Mouse (Mus musculus): ENCODE measurements at regions not wholly inside any gene's neighbourhood (a gene's known extent, or its start where the extent isn't known, plus 50 kb on each side); places are given as distances from the start of the nearest gene placed in this dataset.

DNA sequence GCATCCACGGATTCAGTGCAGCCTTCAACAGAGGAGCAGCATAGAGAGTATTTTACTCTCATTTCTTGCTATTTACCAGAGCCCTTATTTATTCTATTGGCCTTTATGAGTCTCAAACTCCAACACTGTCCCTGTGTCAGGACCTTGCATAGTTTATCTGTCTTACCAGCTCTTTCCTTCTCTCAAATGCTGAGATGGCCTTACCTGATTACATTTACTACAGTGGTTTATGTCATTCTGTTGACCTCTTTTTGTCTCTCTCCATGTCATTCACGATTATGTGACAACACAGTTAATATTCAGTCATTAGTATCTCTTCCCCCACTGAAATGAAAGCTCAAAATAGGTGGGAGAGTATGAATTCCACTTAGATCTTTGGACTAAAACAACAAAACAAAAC, 535.7 kb upstream of the Kif18a start:
- no peaks in the 10 kb centered on the region for H3K27me3 ChIP-seq (ENCODE audit: control insufficient read depth, insufficient read depth, low read length)
- DNase-seq: no peak
- H3K27ac ChIP-seq: no peak overlapping the region
- no peak overlapping the region for H3K9ac ChIP-seq (ENCODE audit: low read depth, low read length)
- H3K4me3 ChIP-seq: no peak overlapping the region
- intact Hi-C loops (cut with DNase I): no loop called here
- TF ChIP-seq CTCF (IDR thresholded peaks at IDR 0.05): no peak
- TF ChIP-seq POLR2A (IDR thresholded peaks at IDR 0.05; ENCODE audit: insufficient read depth, low read depth, low read length): no peak
- no peak for TF ChIP-seq EP300 (IDR thresholded peaks at IDR 0.05; ENCODE audit: insufficient read depth, low read depth, low read length)
- H3K36me3 ChIP-seq (ENCODE audit: control insufficient read depth, insufficient read depth, low read length): no peaks in the 10 kb centered on the region
- H3K4me1 ChIP-seq (ENCODE audit: control insufficient read depth, insufficient read depth, low read length): no peaks in the 10 kb centered on the region
- no peaks in the 10 kb centered on the region for H3K79me2 ChIP-seq (replicated peaks; ENCODE audit: control insufficient read depth, insufficient read depth, low read length)
- WGBS: 51% methylated on average over 2 of the region's 2 CpGs

- no peak overlapping the region for H3K9ac ChIP-seq (ENCODE audit: low read depth, low read length)
- no peak overlapping the region for H3K27ac ChIP-seq
- H3K27me3 ChIP-seq (ENCODE audit: control insufficient read depth, insufficient read depth, low read length): no peaks in the 10 kb centered on the region
- H3K36me3 ChIP-seq (ENCODE audit: control insufficient read depth, insufficient read depth, low read length): no peaks in the 10 kb centered on the region
- intact Hi-C loops (cut with DNase I): no loop called here
- H3K4me1 ChIP-seq (ENCODE audit: control insufficient read depth, insufficient read depth, low read length): no peaks in the 10 kb centered on the region
- no peak for DNase-seq
- WGBS: 50% methylated on average over 3 of the region's 3 CpGs
- H3K4me3 ChIP-seq: no peak overlapping the region
- no peaks in the 10 kb centered on the region for H3K79me2 ChIP-seq (replicated peaks; ENCODE audit: control insufficient read depth, insufficient read depth, low read length)
- TF ChIP-seq CTCF (IDR thresholded peaks at IDR 0.05): no peak
- TF ChIP-seq EP300 (IDR thresholded peaks at IDR 0.05; ENCODE audit: insufficient read depth, low read depth, low read length): no peak
- no peak for TF ChIP-seq POLR2A (IDR thresholded peaks at IDR 0.05; ENCODE audit: insufficient read depth, low read depth, low read length)
Measured at GRCm38 (mm10) chr2:108753494-108754225, 526.9 kb upstream of the Kif18a start.

GRCm38 (mm10) chr2:108755821-108756220, 524.7 kb upstream of the Kif18a start:
- TF ChIP-seq CTCF (IDR thresholded peaks at IDR 0.05): no peak
- TF ChIP-seq POLR2A (IDR thresholded peaks at IDR 0.05; ENCODE audit: insufficient read depth, low read depth, low read length): no peak
- TF ChIP-seq EP300 (IDR thresholded peaks at IDR 0.05; ENCODE audit: insufficient read depth, low read depth, low read length): no peak
- no peaks in the 10 kb centered on the region for H3K36me3 ChIP-seq (ENCODE audit: control insufficient read depth, insufficient read depth, low read length)
- no peaks in the 10 kb centered on the region for H3K4me1 ChIP-seq (ENCODE audit: control insufficient read depth, insufficient read depth, low read length)
- no peak overlapping the region for H3K4me3 ChIP-seq
- intact Hi-C loops (cut with DNase I): no loop called here
- 68% methylated on average over 1 of the region's 1 CpGs for WGBS
- DNase-seq: no peak
- H3K9ac ChIP-seq (ENCODE audit: low read depth, low read length): no peak overlapping the region
- no peaks in the 10 kb centered on the region for H3K79me2 ChIP-seq (replicated peaks; ENCODE audit: control insufficient read depth, insufficient read depth, low read length)
- no peaks in the 10 kb centered on the region for H3K27me3 ChIP-seq (ENCODE audit: control insufficient read depth, insufficient read depth, low read length)
- H3K27ac ChIP-seq: no peak overlapping the region

GRCm38 (mm10) chr2:108756251-108756650, 524.3 kb upstream of the Kif18a start:
- DNase-seq: no peak
- H3K36me3 ChIP-seq (ENCODE audit: control insufficient read depth, insufficient read depth, low read length): no peaks in the 10 kb centered on the region
- no peaks in the 10 kb centered on the region for H3K4me1 ChIP-seq (ENCODE audit: control insufficient read depth, insufficient read depth, low read length)
- no peak overlapping the region for H3K9ac ChIP-seq (ENCODE audit: low read depth, low read length)
- TF ChIP-seq POLR2A (IDR thresholded peaks at IDR 0.05; ENCODE audit: insufficient read depth, low read depth, low read length) (no peak), EP300 (IDR thresholded peaks at IDR 0.05; ENCODE audit: insufficient read depth, low read depth, low read length) (no peak), CTCF (IDR thresholded peaks at IDR 0.05) (no peak)
- no peak overlapping the region for H3K27ac ChIP-seq
- no peak overlapping the region for H3K4me3 ChIP-seq
- intact Hi-C loops (cut with DNase I): no loop called here
- H3K79me2 ChIP-seq (replicated peaks; ENCODE audit: control insufficient read depth, insufficient read depth, low read length): no peaks in the 10 kb centered on the region
- no peaks in the 10 kb centered on the region for H3K27me3 ChIP-seq (ENCODE audit: control insufficient read depth, insufficient read depth, low read length)
- WGBS: 94% methylated on average over 1 of the region's 1 CpGs

- intact Hi-C loops (cut with DNase I): no loop called here
- no peak overlapping the region for H3K4me3 ChIP-seq
- 65% methylated on average over 4 of the region's 4 CpGs for WGBS
- no peaks in the 10 kb centered on the region for H3K36me3 ChIP-seq (ENCODE audit: control insufficient read depth, insufficient read depth, low read length)
- H3K9ac ChIP-seq (ENCODE audit: low read depth, low read length): no peak overlapping the region
- H3K4me1 ChIP-seq (ENCODE audit: control insufficient read depth, insufficient read depth, low read length): no peaks in the 10 kb centered on the region
- no peak for TF ChIP-seq POLR2A (IDR thresholded peaks at IDR 0.05; ENCODE audit: insufficient read depth, low read depth, low read length)
- TF ChIP-seq CTCF (IDR thresholded peaks at IDR 0.05): no peak
- TF ChIP-seq EP300 (IDR thresholded peaks at IDR 0.05; ENCODE audit: insufficient read depth, low read depth, low read length): no peak
- no peak for DNase-seq
- H3K27ac ChIP-seq: no peak overlapping the region
- H3K79me2 ChIP-seq (replicated peaks; ENCODE audit: control insufficient read depth, insufficient read depth, low read length): no peaks in the 10 kb centered on the region
- no peaks in the 10 kb centered on the region for H3K27me3 ChIP-seq (ENCODE audit: control insufficient read depth, insufficient read depth, low read length)
Measured at GRCm38 (mm10) chr2:108764703-108765102, 515.8 kb upstream of the Kif18a start.

DNA sequence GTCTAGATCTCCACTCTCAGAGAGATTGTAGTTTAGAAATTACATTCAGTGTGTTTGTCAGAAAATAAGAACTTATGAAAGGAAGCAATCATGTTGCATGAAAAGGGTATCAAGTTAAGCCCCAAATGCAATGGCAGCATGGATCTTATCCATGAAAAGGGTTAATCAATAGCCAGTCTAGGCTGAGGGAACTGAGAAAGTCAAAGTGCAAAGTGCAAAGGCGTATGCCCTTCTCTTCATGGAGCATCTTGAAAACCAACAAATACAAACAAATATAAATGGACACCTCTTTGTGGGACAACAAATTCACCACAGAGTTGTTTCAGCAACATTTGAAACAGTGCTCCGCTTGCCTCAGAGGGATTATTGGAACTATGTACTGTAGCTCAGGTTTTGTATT, 514.1 kb upstream of the Kif18a start:
- Histone ChIP-seq H3K4me1 (ENCODE audit: control insufficient read depth, insufficient read depth, low read length) (no peaks in the 10 kb centered on the region), H3K27me3 (ENCODE audit: control insufficient read depth, insufficient read depth, low read length) (no peaks in the 10 kb centered on the region), H3K9ac (ENCODE audit: low read depth, low read length) (no peak overlapping the region), H3K79me2 (replicated peaks; ENCODE audit: control insufficient read depth, insufficient read depth, low read length) (no peaks in the 10 kb centered on the region), H3K27ac (no peak overlapping the region), H3K4me3 (no peak overlapping the region), H3K36me3 (ENCODE audit: control insufficient read depth, insufficient read depth, low read length) (no peaks in the 10 kb centered on the region)
- TF ChIP-seq POLR2A (IDR thresholded peaks at IDR 0.05; ENCODE audit: insufficient read depth, low read depth, low read length) (no peak), CTCF (IDR thresholded peaks at IDR 0.05) (no peak), EP300 (IDR thresholded peaks at IDR 0.05; ENCODE audit: insufficient read depth, low read depth, low read length) (no peak)
- WGBS: 90% methylated on average over 2 of the region's 2 CpGs
- no peak for DNase-seq
- intact Hi-C loops (cut with DNase I): no loop called here

Data from heart, adult 2 months (tissue).